ENCODE assay signal across 7 mouse cellular contexts in the genomic region with DNA sequence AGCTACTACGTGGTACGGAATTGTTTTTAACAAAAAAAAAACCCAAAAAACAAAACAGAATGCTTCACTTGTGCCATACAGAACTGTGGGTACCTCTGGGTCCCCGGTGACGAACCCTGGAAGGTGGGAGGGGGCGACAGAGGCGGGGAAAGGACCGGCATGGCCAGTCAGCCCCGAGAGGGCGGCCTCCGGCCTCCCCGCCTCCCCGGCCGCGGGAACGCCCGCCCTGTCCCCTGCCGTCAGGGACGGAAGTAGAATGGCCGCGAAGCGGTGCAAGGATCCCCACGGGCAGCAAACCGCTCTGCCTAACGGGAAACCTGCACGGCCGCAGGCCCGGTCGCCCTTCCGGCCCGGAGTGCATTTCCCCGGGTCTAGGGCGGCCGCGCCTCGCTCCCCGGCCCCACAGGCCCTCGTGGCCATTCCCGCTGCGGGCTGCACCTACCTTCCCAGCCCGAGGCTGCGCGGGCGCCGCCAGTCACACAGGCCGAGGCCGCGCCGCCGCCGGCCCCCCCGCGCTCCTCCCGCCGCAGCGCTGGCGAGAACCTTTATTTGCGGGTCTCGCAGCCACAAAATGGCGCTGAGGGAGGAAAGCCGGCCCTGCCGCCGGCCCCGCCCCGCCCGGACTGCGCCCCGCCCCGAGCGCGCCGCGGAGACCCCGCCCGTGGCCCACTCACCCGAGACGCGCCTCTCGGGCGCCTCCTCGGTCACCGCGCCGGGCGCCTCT. TPM values are rescaled to one million over a fixed set of nuclear protein-coding genes. Genes with fewer than 3 reads are reported as not detected.
A peak's percentile ranks its signal among the peaks of the same experiment; 100 is the strongest.
DNase-seq lines count a peak whose midpoint lies in the region; ATAC-seq lines count a peak whose summit lies in the region.

No protein-coding gene starts in this region.

- no peaks in the 10 kb centered on the region for H3K27me3 ChIP-seq in embryonic facial prominence, embryonic 10.5 days (replicated peaks; ENCODE audit: low read depth, poor library complexity, severe bottlenecking)
- no peaks in the 10 kb centered on the region for H3K27me3 ChIP-seq in limb, embryonic 10.5 days (ENCODE audit: low read depth, poor library complexity, severe bottlenecking)
- H3K27me3 ChIP-seq in midbrain, embryonic 12.5 days, result no peaks in the 10 kb centered on the region

- peak overlapping the region; percentile 100 for H3K9ac ChIP-seq in midbrain, embryonic 12.5 days (replicated peaks)

- H3K36me3 ChIP-seq in embryonic facial prominence, embryonic 10.5 days (replicated peaks), result peaks cover 27% of the 10 kb centered on the region
- peaks cover 23% of the 10 kb centered on the region for H3K36me3 ChIP-seq in limb, embryonic 10.5 days
- peaks cover 10% of the 10 kb centered on the region for H3K36me3 ChIP-seq in midbrain, embryonic 12.5 days

- peak overlapping the region; percentile 85 for H3K4me2 ChIP-seq in midbrain, embryonic 12.5 days (replicated peaks)

- DNase-seq in adrenal gland, postnatal 10 days, result peak; percentile 95
- peak; percentile 93 for DNase-seq in embryonic facial prominence, embryonic 10.5 days (ENCODE audit: low spot score)
- peak; percentile 91 for DNase-seq in kidney, adult 11 months
- DNase-seq in limb, embryonic 10.5 days (ENCODE audit: low spot score), result peak; percentile 92
- DNase-seq in skeletal muscle tissue, adult 2 months (ENCODE audit: low read depth, low spot score), result peak; percentile 58

- H3K4me1 ChIP-seq in embryonic facial prominence, embryonic 10.5 days, result peaks cover 14% of the 10 kb centered on the region
- H3K4me1 ChIP-seq in limb, embryonic 10.5 days, result peaks cover 5% of the 10 kb centered on the region
- peaks cover 10% of the 10 kb centered on the region for H3K4me1 ChIP-seq in midbrain, embryonic 12.5 days

- 0 out of 2 replicates have a peak, but pooled peaks cover 3% of the 10 kb centered on the region for H3K9me3 ChIP-seq in embryonic facial prominence, embryonic 10.5 days
- H3K9me3 ChIP-seq in limb, embryonic 10.5 days (replicated peaks), result no peaks in the 10 kb centered on the region
- no peaks in the 10 kb centered on the region for H3K9me3 ChIP-seq in midbrain, embryonic 12.5 days

- under 1% methylated on average over 84 of the region's 84 CpGs for WGBS in embryonic facial prominence, embryonic 10.5 days
- under 1% methylated on average over 80 of the region's 84 CpGs for WGBS in limb, embryonic 10.5 days
- 0% methylated on average over 77 of the region's 84 CpGs for WGBS in midbrain, embryonic 12.5 days

- ATAC-seq in granulocyte monocyte progenitor cell, adult 5-6 weeks (replicated peaks; ENCODE audit: poor library complexity, severe bottlenecking), result peak; percentile 68
- peak; percentile 94 for ATAC-seq in midbrain, embryonic 12.5 days (ENCODE audit: low FRiP score, low read depth)

- peak overlapping the region; percentile 89 for H3K4me3 ChIP-seq in embryonic facial prominence, embryonic 10.5 days
- peak overlapping the region; percentile 99 for H3K4me3 ChIP-seq in limb, embryonic 10.5 days
- peak overlapping the region; percentile 99 for H3K4me3 ChIP-seq in midbrain, embryonic 12.5 days

- H3K27ac ChIP-seq in embryonic facial prominence, embryonic 10.5 days (replicated peaks), result peak overlapping the region; percentile 100
- H3K27ac ChIP-seq in limb, embryonic 10.5 days, result peak overlapping the region; percentile 100
- H3K27ac ChIP-seq in midbrain, embryonic 12.5 days (replicated peaks), result peak overlapping the region; percentile 99

RNA-seq across cellular contexts. Expression of gene Wtap, which starts 2.2 kb away (rescaled TPM):
- 10 to 100 TPM; 55.3 to 74.7 TPM for total RNA-seq in adrenal gland, postnatal 10 days (2021)
- 148 and 153 TPM in 2 replicates for polyA plus RNA-seq in embryonic facial prominence, embryonic 10.5 days (2016; fragmentation: Nextera tagmentation; extraction: Ambion mirVana)
- 82.6 and 83.4 TPM in 2 replicates for total RNA-seq in granulocyte monocyte progenitor cell, adult 5-6 weeks (2014; fragmentation: Nextera tagmentation)
- 208 and 223 TPM in 2 replicates for total RNA-seq in granulocyte monocyte progenitor cell, adult 5-6 weeks (2017)
- polyA plus RNA-seq in limb, embryonic 10.5 days (2016; fragmentation: Nextera tagmentation; extraction: Ambion mirVana), result 123 and 140 TPM in 2 replicates
- polyA plus RNA-seq in midbrain, embryonic 12.5 days (2016; fragmentation: Nextera tagmentation; extraction: Ambion mirVana), result 118 and 132 TPM in 2 replicates

RNA-seq across cellular contexts. Expression of gene Sod2, which starts 14.8 kb away (rescaled TPM):
- total RNA-seq in adrenal gland, postnatal 10 days (2021), result 100 to 1,000 TPM; 750 to 799 TPM
- polyA plus RNA-seq in embryonic facial prominence, embryonic 10.5 days (2016; fragmentation: Nextera tagmentation; extraction: Ambion mirVana), result 95.4 and 101 TPM in 2 replicates
- 53.7 and 64.0 TPM in 2 replicates for total RNA-seq in granulocyte monocyte progenitor cell, adult 5-6 weeks (2014; fragmentation: Nextera tagmentation)
- 79.6 and 99.7 TPM in 2 replicates for total RNA-seq in granulocyte monocyte progenitor cell, adult 5-6 weeks (2017)
- polyA plus RNA-seq in limb, embryonic 10.5 days (2016; fragmentation: Nextera tagmentation; extraction: Ambion mirVana), result 94.4 and 105 TPM in 2 replicates
- 98.8 and 110 TPM in 2 replicates for polyA plus RNA-seq in midbrain, embryonic 12.5 days (2016; fragmentation: Nextera tagmentation; extraction: Ambion mirVana)

RNA-seq across cellular contexts. Expression of gene Acat2, which starts 31.2 kb away (rescaled TPM):
- total RNA-seq in adrenal gland, postnatal 10 days (2021), result 100 to 1,000 TPM; 108 to 118 TPM
- 348 and 367 TPM in 2 replicates for polyA plus RNA-seq in embryonic facial prominence, embryonic 10.5 days (2016; fragmentation: Nextera tagmentation; extraction: Ambion mirVana)
- 21.4 and 22.9 TPM in 2 replicates for total RNA-seq in granulocyte monocyte progenitor cell, adult 5-6 weeks (2014; fragmentation: Nextera tagmentation)
- 20.6 and 21.4 TPM in 2 replicates for total RNA-seq in granulocyte monocyte progenitor cell, adult 5-6 weeks (2017)
- 343 and 357 TPM in 2 replicates for polyA plus RNA-seq in limb, embryonic 10.5 days (2016; fragmentation: Nextera tagmentation; extraction: Ambion mirVana)
- polyA plus RNA-seq in midbrain, embryonic 12.5 days (2016; fragmentation: Nextera tagmentation; extraction: Ambion mirVana), result 393 and 402 TPM in 2 replicates

RNA-seq across cellular contexts. Expression of gene Acat3, which starts 51.4 kb away (rescaled TPM):
- total RNA-seq in adrenal gland, postnatal 10 days (2021), result 10 to 100 TPM in 1 of 2 experiments, 1 to 10 TPM in 1; 9.1 to 18.7 TPM
- polyA plus RNA-seq in embryonic facial prominence, embryonic 10.5 days (2016; fragmentation: Nextera tagmentation; extraction: Ambion mirVana), result 0.98 and 1.3 TPM in 2 replicates
- not detected in 2 replicates for total RNA-seq in granulocyte monocyte progenitor cell, adult 5-6 weeks (2014; fragmentation: Nextera tagmentation)
- 1.1 and 1.2 TPM in 2 replicates for total RNA-seq in granulocyte monocyte progenitor cell, adult 5-6 weeks (2017)
- polyA plus RNA-seq in limb, embryonic 10.5 days (2016; fragmentation: Nextera tagmentation; extraction: Ambion mirVana), result 0.98 and 1.3 TPM in 2 replicates
- 1.3 and 1.4 TPM in 2 replicates for polyA plus RNA-seq in midbrain, embryonic 12.5 days (2016; fragmentation: Nextera tagmentation; extraction: Ambion mirVana)

Comparison
In these comparisons a context has a peak if more than half of its experiments do, and no peak if none do; other contexts are left out.
1. Peak in every context shown above with its lines: DNase-seq, ATAC-seq, H3K4me3 ChIP-seq and H3K27ac ChIP-seq.